8 mouse cellular contexts compared by ENCODE assay signal in genomic region chr2:90580236-90581005, GRCm38 (mm10). TPM values are rescaled to one million over a fixed set of nuclear protein-coding genes. Genes with fewer than 3 reads are reported as not detected.
DNase-seq lines count a peak whose midpoint lies in the region; ATAC-seq lines count a peak whose summit lies in the region.

Ptprj (minus strand) TSS chr2:90580647.

- peak; percentile 47 for DNase-seq in adrenal gland, adult 8-10 months
- DNase-seq in embryo, embryonic 10.5 days (ENCODE audit: low spot score), result peak; percentile 76
- peak; percentile 58 to 71 for DNase-seq in gastrocnemius, postnatal 4 days (ENCODE audit: low spot score in 2 of 2)
- DNase-seq in intestine, embryonic 14.5 days (ENCODE audit: low spot score), result peak; percentile 88
- peak; percentile 72 to 78 for DNase-seq in left cerebral cortex, postnatal 36 days (ENCODE audit: low spot score in 2 of 2)
- peak; percentile 76 for DNase-seq in right cerebral cortex, postnatal 25 days
- DNase-seq in c-Kit-positive CD71-positive TER-119-positive erythroid progenitor cells, embryonic 14.5 days (ENCODE audit: low spot score), result no peak

- H3K9ac ChIP-seq in intestine, embryonic 14.5 days (ENCODE audit: low read length), result peak within 1 kb of the TSS; percentile 78

- under 1% methylated on average over 82 of the region's 100 CpGs for WGBS in intestine, embryonic 14.5 days

- no peaks in the 10 kb centered on the region for H3K36me3 ChIP-seq in intestine, embryonic 14.5 days (ENCODE audit: control insufficient read depth, insufficient read depth, low read length)

- H3K4me2 ChIP-seq in intestine, embryonic 14.5 days (ENCODE audit: low read length), result peak within 1 kb of the TSS; percentile 82

- peak; percentile 84 for ATAC-seq in intestine, embryonic 14.5 days (replicated peaks; ENCODE audit: low FRiP score, low TSS enrichment, low read depth)
- peak; percentile 6 for ATAC-seq in megakaryocyte-erythroid progenitor cell, adult 5-6 weeks (replicated peaks; ENCODE audit: low FRiP score, low TSS enrichment, poor library complexity, severe bottlenecking)

- peak within 1 kb of the TSS; percentile 86 for H3K27ac ChIP-seq in intestine, embryonic 14.5 days (ENCODE audit: low read depth)

- peaks cover 8% of the 10 kb centered on the region for H3K4me1 ChIP-seq in intestine, embryonic 14.5 days (replicated peaks; ENCODE audit: control insufficient read depth, insufficient read depth, low read length)

- H3K4me3 ChIP-seq in intestine, embryonic 14.5 days (ENCODE audit: low read depth, low read length), result peak within 1 kb of the TSS; percentile 80

- H3K9me3 ChIP-seq in intestine, embryonic 14.5 days (ENCODE audit: control insufficient read depth, low read length), result no peaks in the 10 kb centered on the region

- no peaks in the 10 kb centered on the region for H3K27me3 ChIP-seq in intestine, embryonic 14.5 days (replicated peaks; ENCODE audit: control insufficient read depth, insufficient read depth, low read length)

- intact Hi-C loops in left cerebral cortex, postnatal 36 days (cut with DNase I), result loop anchor here (2.0 to 5.0 kb wide), 3 partner anchors 47 to 106 kb away; no protein-coding TSS in a partner anchor

RNA-seq across cellular contexts. Expression of gene Ptprj, which starts in this region (rescaled TPM):
- total RNA-seq in adrenal gland, adult 8-10 months (2022), result 10 to 100 TPM; 13.5 to 33.1 (median 23.3) TPM
- total RNA-seq in gastrocnemius, postnatal 4 days (2021), result 10 to 100 TPM; 12.5 to 12.7 TPM
- polyA plus RNA-seq in intestine, embryonic 14.5 days (2014; fragmentation: Nextera tagmentation; extraction: Ambion mirVana), result 8.3 and 8.5 TPM in 2 replicates
- total RNA-seq in left cerebral cortex, postnatal 36 days (2021), result 100 to 1,000 TPM; 112 to 118 TPM
- total RNA-seq in megakaryocyte-erythroid progenitor cell, adult 5-6 weeks (2014; fragmentation: Nextera tagmentation), result 11.4 and 14.3 TPM in 2 replicates
- total RNA-seq in megakaryocyte-erythroid progenitor cell, adult 5-6 weeks (2017), result 17.5 and 18.7 TPM in 2 replicates
